Mouse (Mus musculus): ENCODE data around the gene Igsf21. TPM values are rescaled to one million over a fixed set of nuclear protein-coding genes. Genes with fewer than 3 reads are reported as not detected.

Gene Igsf21
- polyA plus RNA-seq, 1 experiment from 2014 or later: not detected

DNA sequence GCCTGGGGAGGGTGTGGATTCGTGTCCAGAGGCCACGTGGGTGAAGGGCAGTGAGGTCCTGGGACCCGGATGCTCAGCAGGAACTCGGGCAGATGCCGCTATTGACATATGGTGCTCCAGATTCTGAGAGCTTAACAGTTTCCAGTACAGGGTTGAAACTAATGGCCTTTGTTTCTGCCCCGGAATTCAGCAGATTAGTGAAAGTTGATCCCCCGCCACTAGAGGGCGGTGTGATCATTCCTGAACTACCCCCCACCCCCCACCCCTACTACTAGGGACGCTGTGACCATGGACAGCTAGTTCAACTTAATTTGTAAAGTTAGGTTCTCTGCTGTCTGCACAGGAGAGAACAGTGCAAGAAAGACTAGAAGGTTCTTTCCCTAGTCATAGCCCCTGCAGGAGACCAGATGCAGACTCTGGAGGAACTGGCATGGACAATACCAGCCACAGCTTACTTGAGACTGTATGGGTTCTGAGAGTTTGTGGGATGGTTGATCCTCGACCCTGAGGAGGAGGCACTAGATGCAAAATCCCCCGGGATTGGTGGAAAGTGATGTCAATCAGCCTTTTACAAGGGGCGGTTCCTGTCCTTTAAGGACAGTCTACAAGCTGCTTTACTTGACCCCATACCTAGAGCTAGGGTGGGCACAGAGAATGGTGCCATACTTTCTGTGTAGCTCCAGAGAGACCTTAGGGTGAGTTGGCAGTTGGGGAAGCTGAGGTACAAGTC is 157.7 kb downstream of the Igsf21 start:
- Histone ChIP-seq H3K36me3 (ENCODE audit: control insufficient read depth, insufficient read depth) (no peaks in the 10 kb centered on the region), H3K4me3 (ENCODE audit: low read depth, low read length) (no peak overlapping the region), H3K27ac (ENCODE audit: low read length) (no peak overlapping the region), H3K4me1 (ENCODE audit: control insufficient read depth, low read depth, low read length) (no peaks in the 10 kb centered on the region), H3K27me3 (ENCODE audit: control insufficient read depth, insufficient read depth, low read depth, low read length) (no peaks in the 10 kb centered on the region), H3K9ac (ENCODE audit: low read depth, low read length) (no peak overlapping the region), H3K4me2 (ENCODE audit: low read depth, low read length) (no peak overlapping the region), H3K9me3 (replicated peaks; ENCODE audit: control insufficient read depth, low read length) (no peaks in the 10 kb centered on the region)
- 60% methylated on average over 12 of the region's 12 CpGs for WGBS (ENCODE audit: insufficient replicate concordance)
- ATAC-seq (ENCODE audit: low read depth): no peak

DNA sequence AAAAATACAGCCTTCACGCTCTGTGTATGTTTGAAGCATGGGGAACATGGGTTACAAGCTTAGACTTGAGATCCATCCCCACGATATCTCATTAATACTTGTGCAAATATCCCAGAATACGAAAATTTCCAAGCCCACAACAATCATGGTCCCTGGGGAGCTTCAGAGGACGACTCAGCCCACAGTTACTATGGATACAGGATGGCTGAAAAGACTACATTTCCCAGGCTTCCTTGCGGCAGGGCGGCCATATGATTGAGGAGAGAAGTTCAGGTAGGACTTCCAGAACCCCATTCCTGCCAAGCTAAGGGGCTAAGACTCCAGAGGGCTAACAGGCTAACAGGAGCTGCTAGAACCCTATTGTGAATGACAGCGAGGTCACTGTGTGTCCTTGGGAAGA is 160.4 kb downstream of the Igsf21 start:
- Histone ChIP-seq H3K4me2 (ENCODE audit: low read depth, low read length) (no peak overlapping the region), H3K27ac (ENCODE audit: low read length) (no peak overlapping the region), H3K9ac (ENCODE audit: low read depth, low read length) (no peak overlapping the region), H3K4me3 (ENCODE audit: low read depth, low read length) (no peak overlapping the region), H3K27me3 (ENCODE audit: control insufficient read depth, insufficient read depth, low read depth, low read length) (no peaks in the 10 kb centered on the region), H3K36me3 (ENCODE audit: control insufficient read depth, insufficient read depth) (no peaks in the 10 kb centered on the region), H3K4me1 (ENCODE audit: control insufficient read depth, low read depth, low read length) (no peaks in the 10 kb centered on the region), H3K9me3 (replicated peaks; ENCODE audit: control insufficient read depth, low read length) (no peaks in the 10 kb centered on the region)
- 46% methylated on average over 7 of the region's 7 CpGs for WGBS (ENCODE audit: insufficient replicate concordance)
- no peak for ATAC-seq (ENCODE audit: low read depth)

DNA sequence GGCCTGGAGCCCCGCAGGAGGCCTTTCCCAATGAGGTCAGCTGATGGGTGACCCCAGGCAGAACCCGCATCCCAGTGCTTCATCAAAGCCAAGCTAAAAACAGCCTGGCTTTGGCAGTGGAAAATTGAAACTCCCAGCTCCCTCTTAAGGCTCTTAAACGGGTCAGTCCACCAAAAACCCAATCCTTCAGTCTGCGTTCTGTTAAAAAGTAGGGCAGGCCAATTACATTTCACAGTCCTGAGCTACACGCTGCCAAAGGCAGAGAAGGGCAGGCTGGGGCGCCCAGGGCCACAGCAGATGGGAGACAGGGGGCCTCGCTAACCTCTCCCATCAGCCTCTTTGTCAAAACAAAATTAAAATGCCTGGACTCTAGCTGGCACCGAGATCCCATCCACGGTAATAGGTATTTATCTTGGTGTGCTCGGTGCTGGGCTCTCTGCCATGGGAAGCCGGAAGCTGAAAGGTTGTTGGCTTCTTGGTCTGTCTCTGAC is 162.0 kb downstream of the Igsf21 start:
- H3K27ac ChIP-seq (ENCODE audit: low read length): no peak overlapping the region
- H3K4me3 ChIP-seq (ENCODE audit: low read depth, low read length): no peak overlapping the region
- no peak for ATAC-seq (ENCODE audit: low read depth)
- no peaks in the 10 kb centered on the region for H3K4me1 ChIP-seq (ENCODE audit: control insufficient read depth, low read depth, low read length)
- 59% methylated on average over 11 of the region's 11 CpGs for WGBS (ENCODE audit: insufficient replicate concordance)
- no peaks in the 10 kb centered on the region for H3K36me3 ChIP-seq (ENCODE audit: control insufficient read depth, insufficient read depth)
- no peak overlapping the region for H3K9ac ChIP-seq (ENCODE audit: low read depth, low read length)
- no peaks in the 10 kb centered on the region for H3K9me3 ChIP-seq (replicated peaks; ENCODE audit: control insufficient read depth, low read length)
- no peak overlapping the region for H3K4me2 ChIP-seq (ENCODE audit: low read depth, low read length)
- no peaks in the 10 kb centered on the region for H3K27me3 ChIP-seq (ENCODE audit: control insufficient read depth, insufficient read depth, low read depth, low read length)

DNA sequence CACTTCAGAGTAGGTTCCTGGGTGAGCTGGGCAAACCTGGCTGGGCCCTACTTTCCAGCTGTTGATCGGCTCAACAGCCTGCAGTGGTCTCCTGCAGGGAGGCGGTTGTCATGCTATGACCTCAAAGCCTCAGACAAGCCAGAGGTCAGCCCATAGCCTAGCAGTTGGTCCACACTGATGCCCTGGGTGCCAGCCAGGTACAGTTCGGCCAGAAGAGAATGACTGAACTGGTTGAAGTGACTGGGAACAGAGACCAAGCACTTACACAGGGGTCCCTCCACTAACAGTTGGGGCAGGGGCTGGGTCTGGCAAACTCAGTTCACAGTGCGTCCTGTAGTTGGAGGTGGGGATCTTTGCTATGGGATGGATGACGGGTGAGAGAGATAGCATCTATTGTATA is 162.5 kb downstream of the Igsf21 start:
- Histone ChIP-seq H3K27me3 (ENCODE audit: control insufficient read depth, insufficient read depth, low read depth, low read length) (no peaks in the 10 kb centered on the region), H3K36me3 (ENCODE audit: control insufficient read depth, insufficient read depth) (no peaks in the 10 kb centered on the region), H3K27ac (ENCODE audit: low read length) (no peak overlapping the region), H3K9me3 (replicated peaks; ENCODE audit: control insufficient read depth, low read length) (no peaks in the 10 kb centered on the region), H3K4me3 (ENCODE audit: low read depth, low read length) (no peak overlapping the region), H3K4me1 (ENCODE audit: control insufficient read depth, low read depth, low read length) (no peaks in the 10 kb centered on the region), H3K4me2 (ENCODE audit: low read depth, low read length) (no peak overlapping the region), H3K9ac (ENCODE audit: low read depth, low read length) (no peak overlapping the region)
- ATAC-seq (ENCODE audit: low read depth): no peak
- WGBS (ENCODE audit: insufficient replicate concordance): 63% methylated on average over 5 of the region's 5 CpGs

DNA sequence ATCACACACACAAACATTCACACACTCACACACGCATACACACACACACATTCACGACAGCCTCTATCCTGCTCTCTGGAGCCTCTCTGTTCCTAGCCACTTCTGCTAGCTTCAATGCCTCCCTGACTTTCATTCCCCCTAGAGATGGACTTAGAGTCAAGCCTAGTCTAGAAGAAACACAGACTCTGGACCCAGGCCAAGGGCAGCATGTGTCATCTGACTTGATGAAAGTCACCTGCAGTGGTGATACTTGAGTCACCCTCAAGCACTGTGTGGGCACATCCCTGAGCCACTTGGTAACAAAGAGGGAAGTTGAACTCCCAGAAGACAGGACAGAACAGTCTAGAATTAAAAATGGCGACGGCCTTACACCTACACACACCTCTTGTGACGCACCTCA is 168.2 kb downstream of the Igsf21 start:
- Histone ChIP-seq H3K4me1 (ENCODE audit: control insufficient read depth, low read depth, low read length) (no peaks in the 10 kb centered on the region), H3K4me2 (ENCODE audit: low read depth, low read length) (no peak overlapping the region), H3K9me3 (replicated peaks; ENCODE audit: control insufficient read depth, low read length) (no peaks in the 10 kb centered on the region), H3K36me3 (ENCODE audit: control insufficient read depth, insufficient read depth) (no peaks in the 10 kb centered on the region), H3K27me3 (ENCODE audit: control insufficient read depth, insufficient read depth, low read depth, low read length) (no peaks in the 10 kb centered on the region), H3K4me3 (ENCODE audit: low read depth, low read length) (no peak overlapping the region), H3K9ac (ENCODE audit: low read depth, low read length) (no peak overlapping the region), H3K27ac (ENCODE audit: low read length) (no peak overlapping the region)
- WGBS (ENCODE audit: insufficient replicate concordance): 46% methylated on average over 5 of the region's 5 CpGs
- no peak for ATAC-seq (ENCODE audit: low read depth)

DNA sequence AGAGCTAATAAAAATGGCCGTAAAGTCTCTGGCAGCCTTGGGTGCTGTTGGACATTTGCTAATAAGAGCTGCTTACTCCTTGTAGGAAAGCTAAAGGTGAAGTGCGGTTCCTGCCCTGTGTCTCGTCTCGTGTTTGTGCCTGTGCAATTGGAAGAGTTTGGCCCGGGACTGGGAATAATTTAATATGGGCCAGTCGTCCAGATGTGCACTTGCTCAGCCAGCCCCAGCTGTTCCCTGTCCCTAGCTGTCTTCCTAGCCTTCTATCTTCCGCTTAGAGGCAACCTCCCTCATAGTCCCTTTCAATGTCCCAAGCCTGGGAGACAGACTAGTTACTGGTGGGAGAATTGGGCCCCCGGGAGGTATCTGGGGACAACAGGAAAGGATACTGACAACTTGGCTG is 169.0 kb downstream of the Igsf21 start:
- no peaks in the 10 kb centered on the region for H3K9me3 ChIP-seq (replicated peaks; ENCODE audit: control insufficient read depth, low read length)
- no peak overlapping the region for H3K27ac ChIP-seq (ENCODE audit: low read length)
- no peaks in the 10 kb centered on the region for H3K36me3 ChIP-seq (ENCODE audit: control insufficient read depth, insufficient read depth)
- no peak for ATAC-seq (ENCODE audit: low read depth)
- H3K27me3 ChIP-seq (ENCODE audit: control insufficient read depth, insufficient read depth, low read depth, low read length): no peaks in the 10 kb centered on the region
- no peak overlapping the region for H3K4me2 ChIP-seq (ENCODE audit: low read depth, low read length)
- no peak overlapping the region for H3K4me3 ChIP-seq (ENCODE audit: low read depth, low read length)
- H3K4me1 ChIP-seq (ENCODE audit: control insufficient read depth, low read depth, low read length): no peaks in the 10 kb centered on the region
- no peak overlapping the region for H3K9ac ChIP-seq (ENCODE audit: low read depth, low read length)
- WGBS (ENCODE audit: insufficient replicate concordance): 52% methylated on average over 8 of the region's 8 CpGs

DNA sequence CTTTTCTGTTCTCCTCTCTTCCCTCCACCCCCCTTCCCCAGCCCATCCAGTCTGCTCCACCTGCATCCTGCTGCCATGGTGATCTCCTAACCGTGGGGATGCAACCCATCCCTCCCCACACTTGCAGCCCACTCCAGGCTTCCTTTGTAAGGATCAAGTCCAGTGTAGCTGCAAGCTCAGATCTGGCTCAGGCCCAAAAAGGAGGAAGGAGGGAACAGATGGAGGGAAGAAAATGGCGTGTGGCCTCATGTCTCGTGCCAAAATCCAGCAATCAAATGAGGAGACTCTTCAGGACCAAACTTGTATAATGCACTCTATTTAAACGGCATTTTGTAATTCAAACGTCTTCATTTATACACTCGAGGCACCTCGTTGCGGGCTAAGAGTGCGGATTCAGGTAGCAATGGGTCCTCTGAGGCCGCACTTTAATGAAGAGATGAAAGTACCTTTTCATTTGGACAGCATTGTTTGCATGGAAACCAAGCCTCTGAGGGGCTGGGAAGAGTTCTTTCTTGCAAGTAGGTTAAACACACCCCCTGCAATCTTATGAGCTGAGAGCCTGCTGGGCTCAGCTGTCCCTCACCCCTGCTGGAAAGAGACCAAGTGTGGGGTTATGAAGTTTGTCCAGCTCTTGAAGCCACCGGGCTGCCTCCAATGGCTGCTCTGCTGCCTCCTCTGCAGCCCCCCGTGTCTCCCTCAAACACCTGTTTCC is 169.6 kb downstream of the Igsf21 start:
- ATAC-seq (ENCODE audit: low read depth): no peak
- Histone ChIP-seq H3K4me3 (ENCODE audit: low read depth, low read length) (no peak overlapping the region), H3K9ac (ENCODE audit: low read depth, low read length) (no peak overlapping the region), H3K9me3 (replicated peaks; ENCODE audit: control insufficient read depth, low read length) (no peaks in the 10 kb centered on the region), H3K4me1 (ENCODE audit: control insufficient read depth, low read depth, low read length) (no peaks in the 10 kb centered on the region), H3K36me3 (ENCODE audit: control insufficient read depth, insufficient read depth) (no peaks in the 10 kb centered on the region), H3K4me2 (ENCODE audit: low read depth, low read length) (no peak overlapping the region), H3K27ac (ENCODE audit: low read length) (no peak overlapping the region), H3K27me3 (ENCODE audit: control insufficient read depth, insufficient read depth, low read depth, low read length) (no peaks in the 10 kb centered on the region)
- 62% methylated on average over 12 of the region's 12 CpGs for WGBS (ENCODE audit: insufficient replicate concordance)

DNA sequence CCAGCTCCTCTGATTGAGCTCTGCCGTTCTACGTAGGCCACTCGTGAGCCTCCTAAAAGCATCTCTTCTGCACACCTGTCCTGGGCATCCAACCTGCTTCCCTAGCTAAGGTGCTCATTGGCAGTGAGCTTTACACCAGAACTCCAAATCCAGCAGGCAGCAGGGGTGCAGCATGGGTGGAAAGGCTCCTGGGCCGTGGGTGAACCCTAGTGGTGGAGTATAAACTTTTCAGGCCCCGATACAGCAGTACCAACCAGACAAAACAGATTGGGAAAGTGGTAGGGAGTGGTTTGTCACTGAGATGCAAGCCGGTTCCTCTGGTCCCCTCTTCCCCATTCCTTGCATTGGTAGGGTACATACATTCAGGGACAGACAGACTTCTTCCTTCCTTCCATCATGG is 170.2 kb downstream of the Igsf21 start:
- 50% methylated on average over 6 of the region's 6 CpGs for WGBS (ENCODE audit: insufficient replicate concordance)
- H3K36me3 ChIP-seq (ENCODE audit: control insufficient read depth, insufficient read depth): no peaks in the 10 kb centered on the region
- no peak overlapping the region for H3K4me3 ChIP-seq (ENCODE audit: low read depth, low read length)
- H3K27ac ChIP-seq (ENCODE audit: low read length): no peak overlapping the region
- no peak overlapping the region for H3K4me2 ChIP-seq (ENCODE audit: low read depth, low read length)
- H3K4me1 ChIP-seq (ENCODE audit: control insufficient read depth, low read depth, low read length): no peaks in the 10 kb centered on the region
- no peaks in the 10 kb centered on the region for H3K9me3 ChIP-seq (replicated peaks; ENCODE audit: control insufficient read depth, low read length)
- no peak overlapping the region for H3K9ac ChIP-seq (ENCODE audit: low read depth, low read length)
- H3K27me3 ChIP-seq (ENCODE audit: control insufficient read depth, insufficient read depth, low read depth, low read length): no peaks in the 10 kb centered on the region
- ATAC-seq (ENCODE audit: low read depth): no peak

DNA sequence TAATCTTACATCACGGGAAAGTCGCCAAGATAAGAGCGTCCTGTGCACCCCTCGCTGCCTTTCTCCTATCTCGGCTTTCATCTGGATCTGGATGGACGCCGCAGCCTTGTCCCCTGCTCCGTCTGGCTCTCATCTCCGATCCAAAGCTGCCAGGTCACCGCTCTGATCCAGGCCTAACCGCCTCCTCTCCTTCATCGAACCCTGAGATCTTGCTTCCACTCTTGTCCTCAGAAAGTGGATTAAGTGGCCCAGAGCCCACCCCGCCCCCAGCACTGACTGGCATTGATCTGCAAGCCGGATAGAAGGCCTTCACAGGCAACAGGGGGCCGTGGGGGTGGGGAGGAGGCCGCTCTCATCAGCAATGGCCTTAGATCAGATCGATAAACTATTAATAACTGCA is 175.5 kb downstream of the Igsf21 start:
- Histone ChIP-seq H3K9me3 (replicated peaks; ENCODE audit: control insufficient read depth, low read length) (peaks cover 2% of the 10 kb centered on the region), H3K27ac (ENCODE audit: low read length) (no peak overlapping the region), H3K27me3 (ENCODE audit: control insufficient read depth, insufficient read depth, low read depth, low read length) (no peaks in the 10 kb centered on the region), H3K4me2 (ENCODE audit: low read depth, low read length) (no peak overlapping the region), H3K4me3 (ENCODE audit: low read depth, low read length) (no peak overlapping the region), H3K9ac (ENCODE audit: low read depth, low read length) (no peak overlapping the region), H3K4me1 (ENCODE audit: control insufficient read depth, low read depth, low read length) (no peaks in the 10 kb centered on the region), H3K36me3 (ENCODE audit: control insufficient read depth, insufficient read depth) (no peaks in the 10 kb centered on the region)
- 15% methylated on average over 17 of the region's 17 CpGs for WGBS (ENCODE audit: insufficient replicate concordance)
- no peak for ATAC-seq (ENCODE audit: low read depth)
